ENCODE assay signal across 8 mouse cellular contexts in genomic region chr9:49961965-49962364, GRCm38 (mm10).
A peak's percentile ranks its signal among the peaks of the same experiment; 100 is the strongest.
DNase-seq lines count a peak whose midpoint lies in the region; ATAC-seq and TF ChIP-seq lines count a peak whose summit lies in the region.

No protein-coding gene starts in this region.

- no peak overlapping the region for H3K9ac ChIP-seq in heart, embryonic 11.5 days (ENCODE audit: low read depth, low read length)
- H3K9ac ChIP-seq in hindbrain, embryonic 11.5 days (ENCODE audit: low read depth, low read length): no peak overlapping the region
- no peak overlapping the region for H3K9ac ChIP-seq in limb, embryonic 14.5 days (ENCODE audit: low read depth, low read length, severe bottlenecking)

- 38% methylated on average over 3 of the region's 3 CpGs for WGBS in heart, embryonic 10.5 days
- WGBS in heart, embryonic 11.5 days (ENCODE audit: insufficient replicate concordance): 40% methylated on average over 3 of the region's 3 CpGs
- WGBS in hindbrain, embryonic 11.5 days: 11% methylated on average over 3 of the region's 3 CpGs
- WGBS in limb, embryonic 14.5 days: 10% methylated on average over 3 of the region's 3 CpGs

- peaks cover 54% of the 10 kb centered on the region for H3K4me1 ChIP-seq in heart, embryonic 10.5 days
- H3K4me1 ChIP-seq in heart, embryonic 11.5 days (ENCODE audit: control insufficient read depth, insufficient read depth, low read length): peaks cover 20% of the 10 kb centered on the region
- peaks cover 16% of the 10 kb centered on the region for H3K4me1 ChIP-seq in hindbrain, embryonic 11.5 days (replicated peaks; ENCODE audit: control insufficient read depth, insufficient read depth, low read length)
- peaks cover 22% of the 10 kb centered on the region for H3K4me1 ChIP-seq in limb, embryonic 14.5 days (ENCODE audit: control insufficient read depth, insufficient read depth, low read length)

- ATAC-seq in heart, embryonic 11.5 days (replicated peaks; ENCODE audit: insufficient number of reproducible peaks, low FRiP score, low TSS enrichment): no peak
- ATAC-seq in hindbrain, embryonic 11.5 days (ENCODE audit: low FRiP score): peak; percentile 60
- ATAC-seq in limb, embryonic 14.5 days (ENCODE audit: low FRiP score, low read depth): no peak
- no peak for ATAC-seq in CD4-positive, CD25-positive, alpha-beta regulatory T cell, adult 4 months
- no peak for ATAC-seq in inflammation-experienced regulatory T-cells, adult 6 months

- TF ChIP-seq POLR2A in limb, embryonic 14.5 days (IDR thresholded peaks at IDR 0.05; ENCODE audit: borderline replicate concordance, extremely low read depth, insufficient read depth, insufficient read length): no peak

- no peaks in the 10 kb centered on the region for H3K36me3 ChIP-seq in heart, embryonic 10.5 days
- H3K36me3 ChIP-seq in heart, embryonic 11.5 days (ENCODE audit: control insufficient read depth, insufficient read depth, low read length): no peaks in the 10 kb centered on the region
- H3K36me3 ChIP-seq in hindbrain, embryonic 11.5 days (ENCODE audit: control insufficient read depth, insufficient read depth, low read length): no peaks in the 10 kb centered on the region
- H3K36me3 ChIP-seq in limb, embryonic 14.5 days (ENCODE audit: control insufficient read depth, insufficient read depth, low read length): no peaks in the 10 kb centered on the region

- no peaks in the 10 kb centered on the region for H3K9me3 ChIP-seq in heart, embryonic 10.5 days
- H3K9me3 ChIP-seq in heart, embryonic 11.5 days (replicated peaks; ENCODE audit: control insufficient read depth, low read length): no peaks in the 10 kb centered on the region
- H3K9me3 ChIP-seq in hindbrain, embryonic 11.5 days (ENCODE audit: control insufficient read depth, low read length): no peaks in the 10 kb centered on the region
- H3K9me3 ChIP-seq in limb, embryonic 14.5 days (ENCODE audit: control insufficient read depth, low read length): no peaks in the 10 kb centered on the region

- no peak for DNase-seq in heart, embryonic 10.5 days (ENCODE audit: low spot score)
- DNase-seq in ZHBTc4 (ENCODE audit: low read depth, low spot score): peak; percentile 91
- peak; percentile 81 for DNase-seq in hindbrain, embryonic 11.5 days (ENCODE audit: low spot score)
- peak; percentile 40 for DNase-seq in limb, embryonic 14.5 days (ENCODE audit: low spot score)
- no peak for DNase-seq in right cerebral cortex, postnatal 25 days

- peak overlapping the region; percentile 33; the same call in 1 of the 2 replicates for H3K27ac ChIP-seq in heart, embryonic 10.5 days
- no peak overlapping the region; the same call in 1 of the 2 replicates for H3K27ac ChIP-seq in heart, embryonic 11.5 days (ENCODE audit: low read depth, low read length)
- peak overlapping the region; percentile 67 for H3K27ac ChIP-seq in hindbrain, embryonic 11.5 days (ENCODE audit: low read depth, low read length)
- no peak overlapping the region for H3K27ac ChIP-seq in limb, embryonic 14.5 days (replicated peaks; ENCODE audit: low read depth, low read length)

- H3K4me3 ChIP-seq in heart, embryonic 10.5 days: no peak overlapping the region
- H3K4me3 ChIP-seq in heart, embryonic 11.5 days (ENCODE audit: low read depth, low read length): no peak overlapping the region
- H3K4me3 ChIP-seq in hindbrain, embryonic 11.5 days (ENCODE audit: low read depth, low read length): no peak overlapping the region
- no peak overlapping the region for H3K4me3 ChIP-seq in limb, embryonic 14.5 days (replicated peaks; ENCODE audit: low read length)

- no peaks in the 10 kb centered on the region for H3K27me3 ChIP-seq in heart, embryonic 10.5 days (ENCODE audit: insufficient read depth, poor library complexity, severe bottlenecking)
- H3K27me3 ChIP-seq in heart, embryonic 11.5 days (ENCODE audit: control insufficient read depth, insufficient read depth, low read length): no peaks in the 10 kb centered on the region
- H3K27me3 ChIP-seq in hindbrain, embryonic 11.5 days (ENCODE audit: control insufficient read depth, insufficient read depth, low read length): no peaks in the 10 kb centered on the region
- no peaks in the 10 kb centered on the region for H3K27me3 ChIP-seq in limb, embryonic 14.5 days (ENCODE audit: control insufficient read depth, insufficient read depth, low read length)

- no peak overlapping the region for H3K4me2 ChIP-seq in heart, embryonic 11.5 days
- no peak overlapping the region; the same call in 1 of the 2 replicates for H3K4me2 ChIP-seq in hindbrain, embryonic 11.5 days (replicated peaks; ENCODE audit: low read depth, low read length)
- H3K4me2 ChIP-seq in limb, embryonic 14.5 days (replicated peaks; ENCODE audit: low read depth, low read length, severe bottlenecking): no peak overlapping the region

Comparison
In these comparisons a context has a peak if more than half of its experiments do, and no peak if none do; other contexts are left out.
1. H3K27ac ChIP-seq: peak in heart, embryonic 10.5 days (single experiment) and hindbrain, embryonic 11.5 days (single experiment); none in heart, embryonic 11.5 days (single experiment) and limb, embryonic 14.5 days (single experiment).
2. DNase-seq: peak in ZHBTc4 (single experiment), hindbrain, embryonic 11.5 days (single experiment) and limb, embryonic 14.5 days (single experiment); none in heart, embryonic 10.5 days (single experiment) and right cerebral cortex, postnatal 25 days (single experiment).